Mouse (Mus musculus) natural killer cell, adult 2 months (primary cell): ENCODE measurements at regions not wholly inside any gene's neighbourhood (a gene's known extent, or its start where the extent isn't known, plus 50 kb on each side); places are given as distances from the start of the nearest gene placed in this dataset.

Experiments used
- DNase-seq, 2 experiments: peaks; one replicate each; pipeline ENCODE4 v3.0.0; 2022; ENCODE audit warnings: low spot score in 2 of 2

- no peak for DNase-seq
These were observed 610.3 kb downstream of the Lmo4 start for GRCm38 (mm10) chr3:143594676-143595075.

DNA sequence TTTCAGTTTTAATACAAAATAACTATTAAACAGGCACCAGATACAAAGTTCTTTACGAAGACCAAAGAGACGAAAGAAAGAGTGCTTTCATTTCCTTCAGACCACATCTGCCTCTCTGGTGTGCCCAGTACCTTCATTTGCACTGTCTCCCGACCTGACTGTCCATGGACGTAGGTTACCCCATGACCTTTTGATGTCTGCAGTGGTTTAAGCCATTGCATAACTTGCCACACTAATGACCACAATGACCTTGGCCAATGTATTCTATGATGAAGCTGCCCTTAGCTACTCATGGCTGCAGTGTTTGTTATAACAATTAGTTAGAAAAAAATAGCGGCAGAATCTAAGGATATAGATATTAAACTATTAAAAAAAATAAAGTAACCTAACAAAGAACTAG, 618.4 kb downstream of the Lmo4 start:
- DNase-seq, result no peak

DNA sequence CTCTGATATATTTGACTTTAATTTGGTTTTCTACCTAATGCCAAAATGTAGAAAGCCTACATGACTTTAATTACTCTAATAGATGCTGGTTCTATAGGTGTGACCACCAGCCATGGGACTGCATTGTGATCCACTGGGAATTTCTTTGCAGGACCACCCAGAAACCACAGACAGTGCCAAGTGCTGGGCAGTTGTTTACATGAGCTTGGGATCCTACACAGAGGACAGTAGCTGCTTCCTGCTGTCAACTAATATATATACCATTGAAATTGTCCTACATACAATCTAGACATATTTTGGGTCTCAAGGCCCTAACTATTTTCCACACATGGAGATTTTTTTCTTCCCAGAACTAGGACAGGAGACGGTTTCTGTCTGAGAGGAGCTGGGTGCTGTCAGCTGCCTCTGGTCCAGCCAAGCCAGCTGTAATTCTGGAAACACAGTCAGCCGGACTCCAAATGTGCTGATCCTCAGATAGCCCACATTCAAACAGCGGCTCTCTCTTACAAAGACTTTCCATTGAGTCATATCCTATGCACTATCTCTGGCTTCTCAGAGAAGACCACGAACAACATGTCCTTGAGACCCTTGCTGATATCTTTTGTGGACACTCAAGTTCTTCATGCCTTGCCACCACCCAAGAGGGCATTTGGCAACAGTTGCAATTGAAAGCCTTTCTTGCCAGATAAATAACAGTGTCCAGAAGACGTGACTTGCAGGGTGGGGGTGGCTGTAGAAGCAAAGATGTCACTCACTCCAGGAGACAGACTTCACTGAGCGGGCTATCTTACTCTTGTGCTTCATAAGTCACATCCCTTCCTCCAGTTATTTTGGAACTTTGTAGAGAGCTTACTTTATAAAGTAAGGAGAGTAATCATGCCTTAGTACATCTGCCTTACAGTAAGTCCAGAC, 620.1 kb downstream of the Lmo4 start:
- no peak for DNase-seq

DNA sequence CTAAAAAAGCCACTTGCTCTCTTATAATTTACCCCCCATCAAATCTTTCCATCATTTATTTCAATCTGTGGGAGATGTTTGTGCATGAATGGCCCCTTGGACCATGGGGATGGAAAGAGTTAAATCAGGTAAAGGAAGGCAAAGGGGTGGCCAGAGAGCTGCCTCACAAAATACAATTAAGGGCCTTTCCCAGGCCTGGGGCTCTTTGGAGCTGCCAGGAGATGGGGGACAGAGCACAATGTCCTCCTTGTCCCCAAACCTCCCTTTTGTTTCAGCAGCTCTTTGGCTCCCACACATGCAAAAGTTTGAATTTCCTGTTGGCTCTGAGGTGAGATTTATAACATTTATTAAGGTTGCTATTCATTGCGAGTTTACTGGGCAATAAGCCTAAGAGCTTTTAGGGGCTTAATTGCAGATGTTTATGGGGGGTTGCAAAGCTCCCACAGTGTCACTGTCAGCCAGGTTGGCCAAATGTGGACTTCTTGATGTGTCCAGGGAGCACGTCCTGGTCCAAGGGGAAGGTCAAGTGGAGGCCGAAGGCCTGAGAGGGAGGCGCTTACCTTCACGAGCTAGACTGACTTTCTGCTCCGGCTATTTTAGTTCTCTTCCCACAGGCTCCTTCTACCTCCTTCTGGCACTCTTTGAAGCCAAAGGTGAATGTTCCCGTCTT, 628.5 kb downstream of the Lmo4 start:
- no peak for DNase-seq

GRCm38 (mm10) chr3:143575737-143576136, 629.3 kb downstream of the Lmo4 start:
- no peak for DNase-seq

GRCm38 (mm10) chr3:143574035-143574864, 630.8 kb downstream of the Lmo4 start:
- no peak for DNase-seq

GRCm38 (mm10) chr3:143569930-143570329, 635.1 kb downstream of the Lmo4 start:
- no peak for DNase-seq

DNA sequence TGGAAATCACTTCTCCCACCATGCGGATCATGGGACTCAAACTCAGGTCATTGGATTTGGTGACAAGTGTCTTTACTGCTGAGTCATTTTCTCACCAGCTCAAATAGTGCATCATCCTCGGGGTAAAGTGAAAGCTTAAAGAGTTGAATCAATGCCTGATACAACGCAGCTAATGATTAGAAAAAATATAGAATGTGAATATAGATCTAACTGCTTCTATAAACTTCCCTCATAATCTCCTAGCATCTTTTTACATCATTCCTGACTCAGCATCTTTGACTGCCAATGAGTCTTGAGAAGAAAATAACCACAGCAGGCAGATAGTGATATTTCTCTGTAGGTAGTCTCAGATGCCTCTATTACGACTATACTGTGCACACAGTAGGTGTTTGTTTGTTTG, 640.0 kb downstream of the Lmo4 start:
- no peak for DNase-seq

GRCm38 (mm10) chr3:143542811-143543210, 661.0 kb upstream of the Pkn2 start:
- DNase-seq, result no peak

GRCm38 (mm10) chr3:143527982-143528381, 646.2 kb upstream of the Pkn2 start:
- DNase-seq, result no peak

DNA sequence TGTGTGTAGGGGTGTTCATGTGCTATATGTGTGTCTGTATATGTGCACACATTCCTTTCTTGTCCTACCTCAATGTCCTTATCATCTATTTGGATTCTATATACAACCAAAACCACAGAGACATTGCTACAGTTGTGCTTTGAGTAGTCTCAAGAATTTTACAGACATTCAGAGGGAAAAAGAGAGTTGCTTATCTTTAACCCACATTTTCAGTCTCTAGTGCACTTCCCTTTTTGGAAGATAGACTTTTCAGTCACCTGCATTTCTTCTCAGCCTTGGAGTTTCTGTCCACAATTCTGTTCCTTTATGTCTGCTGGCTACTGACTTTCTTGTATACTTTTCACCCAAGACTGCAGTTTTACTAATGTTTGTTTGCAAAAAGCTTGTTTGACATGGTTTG, 645.5 kb upstream of the Pkn2 start:
- DNase-seq, result no peak

- DNase-seq, result no peak
These were observed 630.9 kb upstream of the Pkn2 start for GRCm38 (mm10) chr3:143512517-143513249.

- DNase-seq, result no peak
These were observed 627.7 kb upstream of the Pkn2 start for GRCm38 (mm10) chr3:143509531-143509930.

DNA sequence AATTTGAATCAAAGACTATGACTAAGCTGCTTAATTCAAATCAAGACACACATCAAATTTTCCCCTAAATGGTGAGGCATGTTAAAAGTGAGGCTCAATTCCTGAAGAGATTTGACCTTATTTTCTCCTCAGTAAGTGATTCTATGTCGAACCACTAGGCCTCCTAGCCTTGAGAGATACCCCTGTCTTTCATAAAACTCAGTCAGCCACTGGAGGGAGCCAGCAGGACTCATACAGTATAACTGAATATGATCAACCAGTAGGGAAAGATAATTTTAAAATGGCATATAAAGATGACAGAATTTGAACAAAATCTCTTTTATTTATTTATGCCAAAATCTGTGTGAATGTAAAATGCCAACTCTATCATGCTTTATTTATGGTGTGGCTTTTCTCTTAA, 626.5 kb upstream of the Pkn2 start:
- DNase-seq, result peak in 1 of 2 experiments; percentile 4

GRCm38 (mm10) chr3:143501017-143501416, 619.2 kb upstream of the Pkn2 start:
- no peak for DNase-seq

- DNase-seq, result no peak
These were observed 613.6 kb upstream of the Pkn2 start for GRCm38 (mm10) chr3:143495389-143495788.

DNA sequence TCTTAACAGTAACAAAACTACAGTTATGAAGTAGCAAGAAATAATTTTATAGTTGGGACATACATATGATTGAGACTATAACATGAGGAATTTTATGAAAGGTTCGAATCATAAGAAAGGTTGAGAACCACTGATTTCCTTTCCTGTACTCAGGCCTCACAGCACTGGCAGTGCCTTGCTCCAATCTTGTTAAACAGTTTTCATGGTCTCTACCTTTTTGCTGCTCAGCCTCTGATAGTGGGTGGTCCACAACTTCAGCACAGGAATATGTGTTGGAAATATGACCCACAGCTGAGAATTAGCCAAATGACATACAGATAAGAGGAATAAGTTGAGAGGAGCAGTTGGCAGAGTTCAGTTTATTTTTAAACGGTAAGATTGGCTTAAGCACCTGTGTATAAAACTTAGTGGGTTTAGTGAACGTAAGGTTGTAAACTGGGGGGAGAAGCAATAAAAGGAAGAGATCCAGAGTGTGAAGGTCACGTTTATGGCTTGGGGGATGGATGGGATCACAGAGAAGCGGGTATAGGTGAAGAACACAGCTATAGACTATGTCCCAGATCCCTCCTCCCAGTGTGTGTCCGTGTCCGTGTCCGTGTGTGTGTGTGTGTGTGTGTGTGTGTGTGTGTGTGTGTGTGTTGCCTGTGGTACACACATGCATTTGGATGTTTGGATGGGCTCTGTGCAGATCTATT, 596.3 kb upstream of the Pkn2 start:
- no peak for DNase-seq

DNA sequence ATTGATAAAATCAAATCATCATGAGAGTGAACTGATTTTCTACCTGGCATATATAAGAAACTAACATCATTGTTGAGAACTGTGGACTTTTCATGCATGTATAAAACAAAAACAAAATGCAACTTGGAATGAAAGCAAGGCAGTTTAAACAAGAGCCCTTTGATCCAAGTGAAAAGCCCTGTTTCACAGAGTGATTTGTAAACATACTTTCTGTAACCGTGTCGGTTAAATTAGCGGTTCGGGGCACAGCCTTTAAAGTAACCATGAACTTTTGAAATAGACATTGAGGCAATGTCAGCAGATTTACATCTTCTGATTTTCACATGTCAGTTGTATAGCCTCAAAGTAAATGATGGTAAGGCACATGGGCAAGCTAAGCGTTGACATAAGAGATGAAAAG, 593.7 kb upstream of the Pkn2 start:
- no peak for DNase-seq

- no peak for DNase-seq
These were observed 565.4 kb upstream of the Pkn2 start for GRCm38 (mm10) chr3:143447005-143447709.

GRCm38 (mm10) chr3:143417401-143417800, 535.6 kb upstream of the Pkn2 start:
- no peak for DNase-seq
